Mouse (Mus musculus) hindbrain, embryonic 14.5 days (tissue): ENCODE results near the gene Arntl. TPM values are rescaled to one million over a fixed set of nuclear protein-coding genes. Genes with fewer than 3 reads are reported as not detected.

Experiments
- ATAC-seq: fragments of 200-750 bp; cut with Nextera tagmentation; 2 replicates; pipeline ENCODE4 v1.8.0; 2017; ENCODE audit warnings: moderate number of reproducible peaks, mild to moderate bottlenecking, moderate TSS enrichment, moderate library complexity; ENCODE audit not compliant: low FRiP score
- DNase-seq: peaks from one replicate; pipeline ENCODE4 v3.0.0-alpha.2; 2015; ENCODE audit warnings: low spot score
- H3K27ac ChIP-seq: fragments of 300-500 bp; sonication (generic); 2 replicates; pipeline ENCODE4 v1.5.1; 2014; ENCODE audit warnings: mild to moderate bottlenecking, moderate library complexity
- H3K27me3 ChIP-seq: fragments of 300-500 bp; sonication (generic); 2 replicates; pipeline ENCODE4 v1.6.1; 2014; ENCODE audit warnings: mild to moderate bottlenecking, low read length, mixed read lengths; ENCODE audit not compliant: control insufficient read depth, insufficient read depth
- H3K36me3 ChIP-seq: fragments of 300-500 bp; sonication (generic); replicated peaks from 2 replicates; pipeline ENCODE4 v1.6.1; 2014; ENCODE audit not compliant: control insufficient read depth, insufficient read depth
- H3K4me1 ChIP-seq: fragments of 300-500 bp; sonication (generic); replicated peaks from 2 replicates; pipeline ENCODE4 v1.6.1; 2014; ENCODE audit warnings: antibody characterized with exemption, low read length, mixed read lengths; ENCODE audit not compliant: control insufficient read depth, insufficient read depth
- H3K4me2 ChIP-seq: fragments of 300-500 bp; sonication (generic); replicated peaks from 2 replicates; pipeline ENCODE4 v1.6.1; 2014; ENCODE audit warnings: mild to moderate bottlenecking, moderate library complexity
- H3K4me3 ChIP-seq: fragments of 300-500 bp; sonication (generic); replicated peaks from 2 replicates; pipeline ENCODE4 v1.5.1; 2014; ENCODE audit warnings: mild to moderate bottlenecking, low read length
- H3K9ac ChIP-seq: fragments of 300-500 bp; sonication (generic); 2 replicates; pipeline ENCODE4 v1.6.1; 2014
- H3K9me3 ChIP-seq: fragments of 300-500 bp; sonication (generic); 2 replicates; pipeline ENCODE4 v1.6.1; 2016; ENCODE audit warnings: low read length; ENCODE audit not compliant: control insufficient read depth
- WGBS: fragments of 180-500 bp; shearing (Covaris S2); extraction: QIAGEN DNeasy Blood & Tissue Kit; methylation state at CpG from one replicate; pipeline ENCODE4 v1.1.7; 2014; 5-methylcytosine and 5-hydroxymethylcytosine counted together
- polyA plus RNA-seq: library from polyadenylated mRNA; unstranded; fragments of >200 nt; fragmentation: Nextera tagmentation; extraction: Ambion mirVana; gene quantifications from 2 replicates; pipeline ENCODE4 v1.2.1, GENCODE M21; 2014

Gene Arntl
- polyA plus RNA-seq, 1 experiment from 2014 or later: 16.9 TPM

DNA sequence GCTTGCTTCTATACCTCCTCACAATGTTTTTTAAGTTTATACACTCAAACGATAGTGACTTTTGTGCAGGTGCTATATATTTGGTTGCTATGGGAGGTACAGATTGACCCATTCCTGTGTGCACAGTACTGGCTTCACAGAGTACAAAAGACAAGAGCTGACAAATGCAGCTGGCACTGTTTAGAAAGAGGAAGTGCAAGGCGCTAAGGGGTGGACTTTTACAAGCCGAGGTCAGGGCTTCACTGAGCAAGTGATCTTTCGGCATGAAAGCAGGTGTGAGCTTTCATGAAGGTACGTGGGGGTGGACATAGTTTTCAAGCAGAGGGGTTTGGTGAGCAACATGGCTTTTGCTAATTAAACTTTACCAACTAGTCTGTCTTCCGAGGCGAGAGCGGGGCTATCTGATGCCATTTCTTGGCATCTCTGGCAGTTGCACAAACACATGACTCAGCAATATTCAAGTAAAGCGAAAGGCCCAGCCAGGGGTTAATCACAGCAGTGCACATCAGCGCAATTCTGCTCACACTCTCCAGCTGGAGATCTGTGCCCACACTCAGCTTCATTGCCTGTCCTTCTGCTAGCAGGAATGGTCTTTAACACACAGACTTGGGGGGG lies 10.0 kb upstream of the Arntl start:
- H3K9me3 ChIP-seq: no peaks in the 10 kb centered on the region
- no peak overlapping the region for H3K4me3 ChIP-seq
- no peak overlapping the region for H3K27ac ChIP-seq
- DNase-seq: no peak
- no peak for ATAC-seq
- no peaks in the 10 kb centered on the region for H3K36me3 ChIP-seq
- H3K9ac ChIP-seq: no peak overlapping the region
- H3K4me1 ChIP-seq: no peaks in the 10 kb centered on the region; the same call in 1 of the 2 replicates
- no peak overlapping the region for H3K4me2 ChIP-seq
- H3K27me3 ChIP-seq: no peaks in the 10 kb centered on the region
- 55% methylated on average over 10 of the region's 10 CpGs for WGBS

- peak; percentile 34; the same call in 1 of the 2 replicates for ATAC-seq
- Histone ChIP-seq H3K4me3 (no peak overlapping the region), H3K9me3 (no peaks in the 10 kb centered on the region), H3K27ac (no peak overlapping the region), H3K36me3 (no peaks in the 10 kb centered on the region), H3K4me1 (no peaks in the 10 kb centered on the region; the same call in 1 of the 2 replicates), H3K27me3 (peaks cover 16% of the 10 kb centered on the region), H3K4me2 (no peak overlapping the region), H3K9ac (no peak overlapping the region)
- no peak for DNase-seq
- 43% methylated on average over 3 of the region's 3 CpGs for WGBS
Measured at GRCm38 (mm10) chr7:113201584-113201983, 5.7 kb upstream of the Arntl start.

DNA sequence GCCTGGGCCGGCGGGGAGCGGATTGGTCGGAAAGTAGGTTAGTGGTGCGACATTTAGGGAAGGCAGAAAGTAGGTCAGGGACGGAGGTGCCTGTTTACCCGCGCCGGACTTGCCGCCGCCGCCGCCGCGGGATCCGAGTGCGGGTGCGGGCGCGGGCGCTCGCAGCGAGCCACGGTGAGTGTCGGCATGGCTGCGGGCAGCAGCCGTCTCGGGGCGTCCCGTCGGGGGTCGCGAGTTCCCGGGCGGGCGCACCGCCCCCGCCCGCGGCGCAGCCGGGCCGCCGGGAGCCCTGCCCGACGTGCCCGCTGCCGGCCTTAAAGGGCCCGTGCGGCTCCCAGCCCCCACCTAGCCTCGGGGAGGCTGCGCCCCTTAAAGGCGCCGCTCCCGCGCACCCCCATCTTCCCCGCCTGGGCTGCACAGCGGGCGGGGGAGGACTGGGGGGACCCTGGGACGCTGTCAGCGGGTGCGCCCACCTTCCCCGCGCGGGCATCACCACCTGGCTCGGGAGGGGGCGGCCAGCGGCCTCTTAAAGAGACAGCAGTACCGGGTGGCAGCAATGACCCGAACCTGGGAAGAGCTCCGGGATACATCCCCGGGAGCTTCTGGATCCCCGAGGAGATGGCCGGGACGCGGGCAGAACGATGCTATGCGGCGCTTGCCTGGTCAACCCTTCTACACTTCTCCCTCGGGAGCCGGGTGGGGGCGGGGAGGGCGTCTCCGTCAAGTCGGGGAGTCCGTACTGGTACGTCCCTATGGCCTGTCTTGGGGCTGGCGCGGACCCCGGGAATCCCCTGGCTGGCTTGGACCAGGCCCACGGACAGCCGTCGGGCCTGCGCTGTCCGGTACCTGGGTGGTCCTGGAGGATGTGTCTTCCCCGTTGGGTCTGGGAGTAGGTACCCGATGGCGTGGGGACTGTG lies 464 bp downstream of the Arntl start:
- Histone ChIP-seq H3K9ac (peak overlapping the region; percentile 78), H3K4me2 (peak overlapping the region; percentile 72), H3K9me3 (no peaks in the 10 kb centered on the region), H3K4me1 (peaks cover 7% of the 10 kb centered on the region; the same call in 1 of the 2 replicates), H3K36me3 (no peaks in the 10 kb centered on the region), H3K27ac (peak overlapping the region; percentile 86), H3K4me3 (peak overlapping the region; percentile 89), H3K27me3 (peaks cover 45% of the 10 kb centered on the region)
- ATAC-seq (peak; percentile 64), DNase-seq (peak; percentile 46)
- under 1% methylated on average over 88 of the region's 98 CpGs for WGBS

DNA sequence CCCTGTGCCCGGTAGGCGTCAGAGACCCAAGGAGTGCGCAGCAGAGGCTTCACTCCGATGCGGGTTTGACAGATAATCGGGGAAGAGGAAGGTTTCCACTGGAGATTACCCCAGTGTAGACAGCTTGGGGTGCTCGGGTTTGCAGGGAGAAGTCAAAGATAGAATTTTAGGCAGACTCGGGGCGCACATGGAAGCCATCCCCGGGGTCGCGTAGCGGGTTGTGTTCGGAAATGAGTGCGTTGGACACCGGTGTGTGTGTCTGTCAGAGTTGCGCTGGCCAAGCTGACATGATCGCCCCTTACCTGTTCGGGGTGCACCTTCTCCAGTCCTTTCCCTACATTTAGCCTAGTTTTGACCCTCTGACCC lies 1.1 kb downstream of the Arntl start:
- H3K9ac ChIP-seq: peak overlapping the region; percentile 78
- no peak overlapping the region for H3K27ac ChIP-seq
- H3K4me2 ChIP-seq: peak overlapping the region; percentile 72
- DNase-seq (no peak), ATAC-seq (no peak)
- WGBS: 2% methylated on average over 19 of the region's 19 CpGs
- no peaks in the 10 kb centered on the region for H3K36me3 ChIP-seq
- H3K4me3 ChIP-seq: peak overlapping the region; percentile 89
- H3K9me3 ChIP-seq: no peaks in the 10 kb centered on the region
- peaks cover 7% of the 10 kb centered on the region; the same call in 1 of the 2 replicates for H3K4me1 ChIP-seq
- peaks cover 45% of the 10 kb centered on the region for H3K27me3 ChIP-seq

GRCm38 (mm10) chr7:113210441-113210840 lies 3.2 kb downstream of the Arntl start:
- Histone ChIP-seq H3K4me3 (no peak overlapping the region), H3K9ac (no peak overlapping the region), H3K36me3 (no peaks in the 10 kb centered on the region), H3K4me1 (peaks cover 15% of the 10 kb centered on the region), H3K27me3 (peaks cover 39% of the 10 kb centered on the region), H3K4me2 (no peak overlapping the region), H3K9me3 (no peaks in the 10 kb centered on the region), H3K27ac (no peak overlapping the region)
- DNase-seq: no peak
- ATAC-seq: no peak
- 26% methylated on average over 4 of the region's 4 CpGs for WGBS

GRCm38 (mm10) chr7:113214245-113215169 lies 7.2 kb downstream of the Arntl start:
- Histone ChIP-seq H3K36me3 (no peaks in the 10 kb centered on the region), H3K9ac (no peak overlapping the region), H3K4me2 (no peak overlapping the region), H3K4me3 (no peak overlapping the region), H3K4me1 (peaks cover 9% of the 10 kb centered on the region), H3K9me3 (no peaks in the 10 kb centered on the region), H3K27ac (no peak overlapping the region), H3K27me3 (peaks cover 13% of the 10 kb centered on the region)
- 47% methylated on average over 6 of the region's 6 CpGs for WGBS
- ATAC-seq (no peak), DNase-seq (no peak)

GRCm38 (mm10) chr7:113216152-113216551 lies 8.9 kb downstream of the Arntl start:
- no peak overlapping the region for H3K9ac ChIP-seq
- H3K9me3 ChIP-seq: no peaks in the 10 kb centered on the region
- H3K36me3 ChIP-seq: no peaks in the 10 kb centered on the region
- no peaks in the 10 kb centered on the region for H3K27me3 ChIP-seq
- no peak for DNase-seq
- H3K4me2 ChIP-seq: no peak overlapping the region
- 73% methylated on average over 8 of the region's 8 CpGs for WGBS
- no peak overlapping the region for H3K4me3 ChIP-seq
- peaks cover 9% of the 10 kb centered on the region for H3K4me1 ChIP-seq
- H3K27ac ChIP-seq: no peak overlapping the region
- ATAC-seq: no peak

DNA sequence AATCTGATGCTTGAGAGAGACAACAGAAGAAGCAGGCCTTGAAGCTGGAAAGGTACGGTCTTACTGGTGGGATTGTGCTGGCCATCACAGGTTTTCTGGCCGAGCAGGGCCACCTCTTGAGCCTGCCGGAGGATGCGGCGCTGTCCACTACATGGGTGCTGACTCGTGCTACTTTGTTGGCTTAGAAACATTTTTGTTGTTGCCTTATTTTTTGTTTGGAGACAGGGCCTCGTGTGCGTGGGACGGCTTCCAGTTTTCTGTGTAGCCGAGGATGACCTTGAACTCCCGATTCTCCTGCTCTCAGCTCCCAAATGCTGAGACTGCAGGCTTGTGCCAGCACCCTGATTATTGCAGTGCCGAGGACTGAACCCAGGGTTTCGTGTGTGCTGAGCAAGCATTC lies 12.2 kb downstream of the Arntl start:
- no peak for DNase-seq
- WGBS: 73% methylated on average over 13 of the region's 13 CpGs

DNA sequence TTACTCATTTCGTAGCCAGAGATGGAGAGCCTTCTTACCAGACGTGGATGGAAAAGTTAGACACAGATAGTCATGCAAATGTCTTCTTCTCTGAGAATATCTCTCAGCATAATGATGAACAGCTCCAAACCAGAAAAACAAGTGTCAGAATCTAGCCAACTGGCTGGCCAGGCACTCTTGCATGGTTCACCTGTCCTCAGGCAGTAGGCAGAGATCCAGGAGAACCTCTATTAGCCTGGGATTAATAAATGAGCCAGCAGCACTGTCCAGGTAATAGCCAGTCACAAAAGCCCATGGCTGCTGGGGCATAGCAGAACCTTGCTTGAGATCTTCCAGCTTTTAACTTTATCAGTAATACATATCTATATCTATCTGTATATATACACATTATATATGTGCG lies 12.6 kb downstream of the Arntl start:
- no peak for ATAC-seq
- DNase-seq: no peak
- Histone ChIP-seq H3K27me3 (no peaks in the 10 kb centered on the region), H3K36me3 (no peaks in the 10 kb centered on the region), H3K4me1 (peaks cover 4% of the 10 kb centered on the region; the same call in 1 of the 2 replicates), H3K4me3 (no peak overlapping the region), H3K9me3 (no peaks in the 10 kb centered on the region), H3K9ac (no peak overlapping the region), H3K27ac (no peak overlapping the region), H3K4me2 (no peak overlapping the region)
- 87% methylated on average over 3 of the region's 3 CpGs for WGBS

More for the DNA sequence above, 12.2 kb downstream of the Arntl start:
- peaks cover 9% of the 10 kb centered on the region for H3K4me1 ChIP-seq
- no peak overlapping the region for H3K4me3 ChIP-seq
- no peaks in the 10 kb centered on the region for H3K27me3 ChIP-seq
- no peak overlapping the region for H3K27ac ChIP-seq
- ATAC-seq: no peak
- no peak overlapping the region for H3K4me2 ChIP-seq
- no peak overlapping the region for H3K9ac ChIP-seq
- H3K9me3 ChIP-seq: no peaks in the 10 kb centered on the region
- no peaks in the 10 kb centered on the region for H3K36me3 ChIP-seq
